Mouse (Mus musculus) forebrain, postnatal 0 days (tissue): ENCODE measurements around the gene Spa17. TPM values are rescaled to one million over a fixed set of nuclear protein-coding genes. Genes with fewer than 3 reads are reported as not detected.

Experiments used
- ATAC-seq: fragments of 200-750 bp; cut with Nextera tagmentation; 2 replicates; pipeline ENCODE4 v1.8.0; 2017; ENCODE audit warnings: mild to moderate bottlenecking, moderate library complexity
- DNase-seq: peaks from one replicate; pipeline ENCODE4 v3.0.0-alpha.2; 2015
- H3K27ac ChIP-seq: fragments of 300-500 bp; sonication (generic); 2 replicates; pipeline ENCODE4 v1.5.1; 2014; ENCODE audit warnings: low read depth, mild to moderate bottlenecking, antibody characterized with exemption, low read length, moderate library complexity, mixed read lengths
- H3K27me3 ChIP-seq: fragments of 300-500 bp; sonication (generic); 2 replicates; pipeline ENCODE4 v1.6.1; 2014; ENCODE audit warnings: mild to moderate bottlenecking, low read length, mixed read lengths; ENCODE audit not compliant: insufficient read depth
- H3K36me3 ChIP-seq: fragments of 300-500 bp; sonication (generic); 2 replicates; pipeline ENCODE4 v1.6.1; 2014; ENCODE audit warnings: mild to moderate bottlenecking, moderate library complexity; ENCODE audit not compliant: insufficient read depth
- H3K4me1 ChIP-seq: fragments of 300-500 bp; sonication (generic); 2 replicates; pipeline ENCODE4 v1.6.1; 2014; ENCODE audit warnings: antibody characterized with exemption; ENCODE audit not compliant: insufficient read depth
- H3K4me2 ChIP-seq: fragments of 300-500 bp; sonication (generic); 2 replicates; pipeline ENCODE4 v1.6.1; 2014; ENCODE audit warnings: low read depth, mild to moderate bottlenecking, moderate library complexity
- H3K4me3 ChIP-seq: fragments of 300-500 bp; sonication (generic); 2 replicates; pipeline ENCODE4 v1.5.1; 2014; ENCODE audit warnings: low read depth, low read length, mixed read lengths
- H3K9ac ChIP-seq: fragments of 300-500 bp; sonication (generic); 2 replicates; pipeline ENCODE4 v1.6.1; 2014; ENCODE audit warnings: mild to moderate bottlenecking
- H3K9me3 ChIP-seq: fragments of 300-500 bp; sonication (generic); 2 replicates; pipeline ENCODE4 v1.6.1; 2016; ENCODE audit warnings: low read length
- CTCF ChIP-seq: sonication (generic); IDR thresholded peaks from 2 replicates; pipeline ENCODE4 v1.5.1; 2016; ENCODE audit warnings: antibody characterized with exemption, control low read depth, low read depth
- WGBS: fragments of 180-500 bp; shearing (Covaris S2); extraction: QIAGEN DNeasy Blood & Tissue Kit; methylation state at CpG from one replicate; pipeline ENCODE4 v1.1.7; 2014; 5-methylcytosine and 5-hydroxymethylcytosine counted together
- polyA plus RNA-seq: library from polyadenylated mRNA; unstranded; fragments of >200 nt; fragmentation: Nextera tagmentation; extraction: Ambion mirVana; gene quantifications from 2 replicates; pipeline ENCODE4 v1.2.1, GENCODE M21; 2015
- total RNA-seq: library from RNA; depleted of rRNA; stranded (reverse); fragments of >200 nt; gene quantifications from 2 replicates; pipeline ENCODE4 v1.2.3, GENCODE M21; 2014; rRNA removed

Gene Spa17
- total and polyA plus RNA-seq, 2 experiments from 2014 or later = 2.4 to 10.8 TPM

- peaks cover 9% of the 10 kb centered on the region for H3K27me3 ChIP-seq
- DNase-seq = no peak
- no peak overlapping the region for H3K9ac ChIP-seq
These were observed 59.2 kb downstream of the Spa17 start for GRCm38 (mm10) chr9:37554279-37554678.

More at GRCm38 (mm10) chr9:37554279-37554678, 59.2 kb downstream of the Spa17 start:
- Histone ChIP-seq H3K4me3 (no peak overlapping the region), H3K9me3 (no peaks in the 10 kb centered on the region), H3K36me3 (no peaks in the 10 kb centered on the region), H3K4me2 (no peak overlapping the region), H3K4me1 (peaks cover 10% of the 10 kb centered on the region; the same call in 1 of the 2 replicates), H3K27ac (no peak overlapping the region)
- WGBS = 96% methylated on average over 1 of the region's 1 CpGs
- no peak for TF ChIP-seq CTCF
- no peak for ATAC-seq

Other genes with a start within 250 kb of the Spa17 start
- 11.8 and 17.2 TPM in 2 replicates for gene Hepacam, start 246.4 kb downstream of the Spa17 start, total RNA-seq
- gene Hepacam, start 246.4 kb downstream of the Spa17 start, polyA plus RNA-seq = 27.8 and 39.8 TPM in 2 replicates
- 4.1 and 9.6 TPM in 2 replicates for gene Robo4, start 211.8 kb downstream of the Spa17 start, total RNA-seq
- 3.1 and 3.3 TPM in 2 replicates for gene Robo4, start 211.8 kb downstream of the Spa17 start, polyA plus RNA-seq
- gene Robo3, start 180.5 kb downstream of the Spa17 start, total RNA-seq = 1.2 and 1.9 TPM in 2 replicates
- gene Robo3, start 180.5 kb downstream of the Spa17 start, polyA plus RNA-seq = 0.48 and 1.5 TPM in 2 replicates
- gene Msantd2, start 124.4 kb downstream of the Spa17 start, total RNA-seq = 43.3 and 122 TPM in 2 replicates
- gene Msantd2, start 124.4 kb downstream of the Spa17 start, polyA plus RNA-seq = 15.3 and 19.5 TPM in 2 replicates
- 29.0 and 144 TPM in 2 replicates for gene Esam, start 85.6 kb downstream of the Spa17 start, total RNA-seq
- gene Esam, start 85.6 kb downstream of the Spa17 start, polyA plus RNA-seq = 36.3 and 37.3 TPM in 2 replicates
- 2.4 and 2.5 TPM in 2 replicates for gene Vsig2, start 74.5 kb downstream of the Spa17 start, total RNA-seq
- 1.2 and 1.3 TPM in 2 replicates for gene Vsig2, start 74.5 kb downstream of the Spa17 start, polyA plus RNA-seq
- gene Nrgn, start 60.8 kb downstream of the Spa17 start, total RNA-seq = 76.2 and 112 TPM in 2 replicates
- gene Nrgn, start 60.8 kb downstream of the Spa17 start, polyA plus RNA-seq = 152 and 176 TPM in 2 replicates
- 9.2 and 13.8 TPM in 2 replicates for gene Siae, start 58.0 kb downstream of the Spa17 start, total RNA-seq
- gene Siae, start 58.0 kb downstream of the Spa17 start, polyA plus RNA-seq = 8.9 and 13.7 TPM in 2 replicates
- 63.5 and 72.6 TPM in 2 replicates for gene Tbrg1, start 43.6 kb upstream of the Spa17 start, total RNA-seq
- 84.3 and 97.0 TPM in 2 replicates for gene Tbrg1, start 43.6 kb upstream of the Spa17 start, polyA plus RNA-seq
- 0.08 and 1.8 TPM in 2 replicates for gene Panx3, start 55.5 kb upstream of the Spa17 start, total RNA-seq
- not detected in 2 replicates for gene Panx3, start 55.5 kb upstream of the Spa17 start, polyA plus RNA-seq
- not detected in 2 replicates for gene Olfr160, start 102.5 kb upstream of the Spa17 start, total RNA-seq
- gene Olfr160, start 102.5 kb upstream of the Spa17 start, polyA plus RNA-seq = not detected in 2 replicates
- gene Olfr874, start 131.4 kb upstream of the Spa17 start, total RNA-seq = not detected in 2 replicates
- gene Olfr874, start 131.4 kb upstream of the Spa17 start, polyA plus RNA-seq = not detected in 2 replicates
- gene Olfr875, start 158.1 kb upstream of the Spa17 start, total RNA-seq = not detected in 2 replicates
- gene Olfr875, start 158.1 kb upstream of the Spa17 start, polyA plus RNA-seq = 0.16 TPM in 1 of 2 replicates, not detected in the other
- not detected in 2 replicates for gene Olfr876, start 189.3 kb upstream of the Spa17 start, total RNA-seq
- gene Olfr876, start 189.3 kb upstream of the Spa17 start, polyA plus RNA-seq = not detected in 2 replicates
- not detected in 2 replicates for gene Olfr877, start 240.5 kb upstream of the Spa17 start, total RNA-seq
- gene Olfr877, start 240.5 kb upstream of the Spa17 start, polyA plus RNA-seq = 0.11 TPM in 1 of 2 replicates, not detected in the other